Mouse (Mus musculus): ENCODE results near the gene Hfm1. TPM values are rescaled to one million over a fixed set of nuclear protein-coding genes. Genes with fewer than 3 reads are reported as not detected.

The Hfm1 gene
- polyA plus RNA-seq (2015; fragmentation: Nextera tagmentation; extraction: Ambion mirVana): 0.47 and 0.67 TPM in 2 replicates

GRCm38 (mm10) chr5:106925488-106926368 lies at the start of gene Hfm1:
TSS of gene Hfm1 (minus strand) at chr5:106926321.
- Histone ChIP-seq H3K27ac (replicated peaks) (no peak within 1 kb of the TSS), H3K36me3 (no peaks in the 10 kb centered on the region), H3K4me2 (peak within 1 kb of the TSS; percentile 87), H3K27me3 (replicated peaks) (no peaks in the 10 kb centered on the region), H3K9me3 (no peaks in the 10 kb centered on the region), H3K9ac (peak within 1 kb of the TSS; percentile 85), H3K4me3 (peak within 1 kb of the TSS; percentile 65), H3K4me1 (0 out of 2 replicates have a peak, but pooled peaks cover 2% of the 10 kb centered on the region)
- peak; percentile 70 for ATAC-seq (ENCODE audit: extremely low read depth, insufficient number of reproducible peaks, low FRiP score, low TSS enrichment)
- under 1% methylated on average over 60 of the region's 76 CpGs for WGBS

GRCm38 (mm10) chr5:106973883-106974282 lies 47.8 kb upstream of the Hfm1 start:
- Histone ChIP-seq H3K27ac (replicated peaks) (no peak overlapping the region), H3K4me2 (no peak overlapping the region), H3K4me1 (no peaks in the 10 kb centered on the region), H3K9me3 (no peaks in the 10 kb centered on the region), H3K27me3 (replicated peaks) (no peaks in the 10 kb centered on the region), H3K9ac (no peak overlapping the region), H3K36me3 (peaks cover 88% of the 10 kb centered on the region), H3K4me3 (no peak overlapping the region)
- ATAC-seq (ENCODE audit: extremely low read depth, insufficient number of reproducible peaks, low FRiP score, low TSS enrichment): no peak
- 82% methylated on average over 7 of the region's 7 CpGs for WGBS

GRCm38 (mm10) chr5:106967578-106967977 lies 41.5 kb upstream of the Hfm1 start:
- Histone ChIP-seq H3K4me3 (no peak overlapping the region), H3K4me2 (no peak overlapping the region), H3K27ac (replicated peaks) (no peak overlapping the region), H3K36me3 (peaks cover 48% of the 10 kb centered on the region), H3K9me3 (no peaks in the 10 kb centered on the region), H3K4me1 (peaks cover 13% of the 10 kb centered on the region), H3K27me3 (replicated peaks) (no peaks in the 10 kb centered on the region), H3K9ac (no peak overlapping the region)
- ATAC-seq (ENCODE audit: extremely low read depth, insufficient number of reproducible peaks, low FRiP score, low TSS enrichment): no peak
- 84% methylated on average over 1 of the region's 1 CpGs for WGBS

- no peak for ATAC-seq (ENCODE audit: extremely low read depth, insufficient number of reproducible peaks, low FRiP score, low TSS enrichment)
- no peaks in the 10 kb centered on the region for H3K27me3 ChIP-seq (replicated peaks)
- WGBS: 86% methylated on average over 3 of the region's 3 CpGs
- H3K36me3 ChIP-seq: peaks cover 40% of the 10 kb centered on the region
- no peak overlapping the region for H3K4me2 ChIP-seq
- H3K9ac ChIP-seq: no peak overlapping the region
- H3K4me3 ChIP-seq: no peak overlapping the region
- peaks cover 13% of the 10 kb centered on the region for H3K4me1 ChIP-seq
- no peak overlapping the region for H3K27ac ChIP-seq (replicated peaks)
- H3K9me3 ChIP-seq: no peaks in the 10 kb centered on the region
Measured at GRCm38 (mm10) chr5:106966443-106966842, 40.3 kb upstream of the Hfm1 start.

- peaks cover 23% of the 10 kb centered on the region for H3K36me3 ChIP-seq
- H3K4me3 ChIP-seq: peak overlapping the region; percentile 88
- no peaks in the 10 kb centered on the region for H3K27me3 ChIP-seq (replicated peaks)
- peak overlapping the region; percentile 75 for H3K27ac ChIP-seq (replicated peaks)
- under 1% methylated on average over 41 of the region's 41 CpGs for WGBS
- H3K4me2 ChIP-seq: peak overlapping the region; percentile 83
- ATAC-seq (ENCODE audit: extremely low read depth, insufficient number of reproducible peaks, low FRiP score, low TSS enrichment): peak; percentile 61
- H3K9me3 ChIP-seq: 0 out of 2 replicates have a peak, but pooled peaks cover 4% of the 10 kb centered on the region
- H3K4me1 ChIP-seq: peaks cover 16% of the 10 kb centered on the region
- H3K9ac ChIP-seq: peak overlapping the region; percentile 90
Measured at GRCm38 (mm10) chr5:106964513-106965014, 38.4 kb upstream of the Hfm1 start.

- 5% methylated on average over 54 of the region's 54 CpGs for WGBS
Measured at GRCm38 (mm10) chr5:106963584-106964512, 37.7 kb upstream of the Hfm1 start, which contains the start of gene Cdc7. TSS of gene Cdc7 (plus strand) at chr5:106964322.

GRCm38 (mm10) chr5:106960451-106960850 lies 34.3 kb upstream of the Hfm1 start:
- no peaks in the 10 kb centered on the region for H3K36me3 ChIP-seq
- peaks cover 27% of the 10 kb centered on the region for H3K4me1 ChIP-seq
- no peak overlapping the region for H3K4me2 ChIP-seq
- H3K27ac ChIP-seq (replicated peaks): no peak overlapping the region
- no peak overlapping the region for H3K9ac ChIP-seq
- no peaks in the 10 kb centered on the region for H3K27me3 ChIP-seq (replicated peaks)
- peaks cover 10% of the 10 kb centered on the region; the same call in 1 of the 2 replicates for H3K9me3 ChIP-seq
- no peak for ATAC-seq (ENCODE audit: extremely low read depth, insufficient number of reproducible peaks, low FRiP score, low TSS enrichment)
- no peak overlapping the region for H3K4me3 ChIP-seq
- WGBS: 73% methylated on average over 2 of the region's 2 CpGs

More at GRCm38 (mm10) chr5:106963584-106964512, 37.7 kb upstream of the Hfm1 start, which contains the start of gene Cdc7:
- Histone ChIP-seq H3K4me2 (peak within 1 kb of the TSS; percentile 83), H3K9me3 (peaks cover 10% of the 10 kb centered on the region; the same call in 1 of the 2 replicates), H3K9ac (peak within 1 kb of the TSS; percentile 90), H3K27ac (replicated peaks) (peak within 1 kb of the TSS; percentile 75), H3K36me3 (peaks cover 16% of the 10 kb centered on the region), H3K27me3 (replicated peaks) (no peaks in the 10 kb centered on the region), H3K4me1 (peaks cover 18% of the 10 kb centered on the region), H3K4me3 (peak within 1 kb of the TSS; percentile 88)
- peak; percentile 75 for ATAC-seq (ENCODE audit: extremely low read depth, insufficient number of reproducible peaks, low FRiP score, low TSS enrichment)

- no peak for ATAC-seq (ENCODE audit: extremely low read depth, insufficient number of reproducible peaks, low FRiP score, low TSS enrichment)
- no peak overlapping the region for H3K9ac ChIP-seq
- no peak overlapping the region for H3K4me3 ChIP-seq
- no peak overlapping the region for H3K4me2 ChIP-seq
- H3K36me3 ChIP-seq: no peaks in the 10 kb centered on the region
- H3K27me3 ChIP-seq (replicated peaks): no peaks in the 10 kb centered on the region
- peaks cover 17% of the 10 kb centered on the region for H3K9me3 ChIP-seq
- no peak overlapping the region for H3K27ac ChIP-seq (replicated peaks)
- WGBS: 39% methylated on average over 3 of the region's 3 CpGs
- H3K4me1 ChIP-seq: peaks cover 21% of the 10 kb centered on the region
Measured at GRCm38 (mm10) chr5:106959031-106959430, 32.9 kb upstream of the Hfm1 start.

GRCm38 (mm10) chr5:106956467-106956866 lies 30.3 kb upstream of the Hfm1 start:
- Histone ChIP-seq H3K4me2 (no peak overlapping the region), H3K27ac (replicated peaks) (no peak overlapping the region; the same call in 1 of the 2 replicates), H3K9ac (no peak overlapping the region), H3K27me3 (replicated peaks) (no peaks in the 10 kb centered on the region), H3K4me3 (no peak overlapping the region), H3K4me1 (peaks cover 16% of the 10 kb centered on the region; the same call in 1 of the 2 replicates), H3K9me3 (peaks cover 19% of the 10 kb centered on the region), H3K36me3 (no peaks in the 10 kb centered on the region)
- WGBS: 53% methylated on average over 3 of the region's 3 CpGs
- no peak; the same call in 1 of the 2 replicates for ATAC-seq (ENCODE audit: extremely low read depth, insufficient number of reproducible peaks, low FRiP score, low TSS enrichment)

- WGBS: 67% methylated on average over 6 of the region's 6 CpGs
- no peaks in the 10 kb centered on the region for H3K4me1 ChIP-seq
- no peaks in the 10 kb centered on the region for H3K9me3 ChIP-seq
- no peak overlapping the region for H3K4me3 ChIP-seq
- no peak for ATAC-seq (ENCODE audit: extremely low read depth, insufficient number of reproducible peaks, low FRiP score, low TSS enrichment)
- H3K27me3 ChIP-seq (replicated peaks): no peaks in the 10 kb centered on the region
- H3K9ac ChIP-seq: no peak overlapping the region
- no peaks in the 10 kb centered on the region for H3K36me3 ChIP-seq
- H3K27ac ChIP-seq (replicated peaks): no peak overlapping the region
- H3K4me2 ChIP-seq: no peak overlapping the region
Measured at GRCm38 (mm10) chr5:106948683-106949082, 22.6 kb upstream of the Hfm1 start.

GRCm38 (mm10) chr5:106946342-106946741 lies 20.2 kb upstream of the Hfm1 start:
- WGBS: 74% methylated on average over 4 of the region's 4 CpGs

More at GRCm38 (mm10) chr5:106946342-106946741, 20.2 kb upstream of the Hfm1 start:
- Histone ChIP-seq H3K27ac (replicated peaks) (no peak overlapping the region), H3K9me3 (no peaks in the 10 kb centered on the region), H3K36me3 (no peaks in the 10 kb centered on the region), H3K27me3 (replicated peaks) (no peaks in the 10 kb centered on the region), H3K4me1 (no peaks in the 10 kb centered on the region), H3K4me3 (no peak overlapping the region), H3K4me2 (no peak overlapping the region), H3K9ac (no peak overlapping the region)
- no peak for ATAC-seq (ENCODE audit: extremely low read depth, insufficient number of reproducible peaks, low FRiP score, low TSS enrichment)
